Mouse (Mus musculus) liver, embryonic 15.5 days (tissue): ENCODE data around the gene Kdelc2. TPM values are rescaled to one million over a fixed set of nuclear protein-coding genes. Genes with fewer than 3 reads are reported as not detected.

Experiments used
- ATAC-seq: fragments of 200-750 bp; cut with Nextera tagmentation; 2 replicates; pipeline ENCODE4 v1.8.0; 2017; ENCODE audit warnings: moderate number of reproducible peaks, mild to moderate bottlenecking, moderate library complexity; ENCODE audit not compliant: insufficient read depth
- H3K27ac ChIP-seq: fragments of 300-500 bp; sonication (generic); replicated peaks from 2 replicates; pipeline ENCODE4 v1.5.1; 2015; ENCODE audit warnings: mild to moderate bottlenecking, inconsistent platforms
- H3K27me3 ChIP-seq: fragments of 300-500 bp; sonication (generic); 2 replicates; pipeline ENCODE4 v1.6.1; 2015; ENCODE audit warnings: mild to moderate bottlenecking, inconsistent platforms
- H3K36me3 ChIP-seq: fragments of 300-500 bp; sonication (generic); replicated peaks from 2 replicates; pipeline ENCODE4 v1.6.1; 2015; ENCODE audit warnings: moderate library complexity, mild to moderate bottlenecking, inconsistent platforms
- H3K4me1 ChIP-seq: fragments of 300-500 bp; sonication (generic); replicated peaks from 2 replicates; pipeline ENCODE4 v1.6.1; 2015; ENCODE audit warnings: inconsistent platforms
- H3K4me2 ChIP-seq: fragments of 300-500 bp; sonication (generic); 2 replicates; pipeline ENCODE4 v1.6.1; 2015; ENCODE audit warnings: moderate library complexity, mild to moderate bottlenecking, inconsistent platforms
- H3K4me3 ChIP-seq: fragments of 300-500 bp; sonication (generic); replicated peaks from 2 replicates; pipeline ENCODE4 v1.5.1; 2015; ENCODE audit warnings: mild to moderate bottlenecking, inconsistent platforms
- H3K9ac ChIP-seq: fragments of 300-500 bp; sonication (generic); 2 replicates; pipeline ENCODE4 v1.6.1; 2015; ENCODE audit warnings: moderate library complexity, mild to moderate bottlenecking, inconsistent platforms
- H3K9me3 ChIP-seq: fragments of 300-500 bp; sonication (generic); replicated peaks from 2 replicates; pipeline ENCODE4 v1.6.1; 2016; ENCODE audit warnings: inconsistent platforms
- WGBS: fragments of 180-500 bp; shearing (Covaris S2); methylation state at CpG from one replicate; pipeline ENCODE4 v1.1.7; 2015; ENCODE audit warnings: mixed read lengths; ENCODE audit not compliant: insufficient replicate concordance; 5-methylcytosine and 5-hydroxymethylcytosine counted together
- polyA plus RNA-seq: library from polyadenylated mRNA; unstranded; fragments of >200 nt; fragmentation: Nextera tagmentation; extraction: Ambion mirVana; gene quantifications from 2 replicates; pipeline ENCODE4 v1.2.1, GENCODE M21; 2015

Kdelc2 gene
- polyA plus RNA-seq, 1 experiment from 2014 or later = 5.1 TPM

DNA sequence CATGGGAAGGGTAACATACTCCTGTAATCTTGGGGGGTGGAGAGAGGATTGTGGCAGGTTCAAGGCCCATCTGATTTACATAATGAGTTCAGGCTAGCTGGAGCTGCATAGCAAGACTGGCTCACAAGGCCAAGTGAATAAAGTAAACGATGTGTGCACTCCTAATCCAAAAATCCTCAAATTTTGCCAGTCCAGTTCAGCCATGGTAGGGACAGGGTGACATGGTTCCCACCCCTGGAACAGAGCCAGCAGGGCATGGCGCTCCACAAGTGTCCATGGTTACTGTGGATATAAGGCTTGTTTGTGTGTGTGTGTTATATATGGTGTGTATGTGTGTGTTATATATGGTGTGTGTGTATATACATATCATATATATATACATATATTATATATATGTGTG is 33.5 kb upstream of the Kdelc2 start:
- no peak overlapping the region for H3K27ac ChIP-seq
- H3K4me1 ChIP-seq = no peaks in the 10 kb centered on the region; the same call in 1 of the 2 replicates
- H3K9ac ChIP-seq = no peak overlapping the region
- no peaks in the 10 kb centered on the region for H3K27me3 ChIP-seq
- H3K36me3 ChIP-seq = no peaks in the 10 kb centered on the region
- no peaks in the 10 kb centered on the region for H3K9me3 ChIP-seq
- 61% methylated on average over 2 of the region's 2 CpGs for WGBS
- ATAC-seq = no peak
- no peak overlapping the region for H3K4me2 ChIP-seq
- no peak overlapping the region for H3K4me3 ChIP-seq

DNA sequence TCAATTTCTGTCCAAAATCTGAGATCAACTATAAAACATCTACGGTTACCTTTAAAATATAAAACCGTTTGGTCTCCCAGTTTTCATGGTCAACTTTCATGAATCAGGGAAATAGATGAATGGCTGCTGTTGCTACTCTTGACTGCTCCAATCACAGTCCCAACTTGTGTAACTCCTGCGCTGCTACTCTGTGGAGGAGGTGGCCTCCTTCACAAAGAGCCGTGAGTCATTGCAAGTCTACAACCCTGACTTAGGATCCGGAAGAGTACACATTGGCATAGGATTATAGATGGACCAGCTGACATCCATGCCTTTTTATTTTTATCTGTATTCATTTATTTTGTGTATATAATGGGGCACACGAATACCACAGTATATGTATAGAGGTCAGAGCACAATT is 31.9 kb upstream of the Kdelc2 start:
- no peak overlapping the region for H3K27ac ChIP-seq
- H3K27me3 ChIP-seq = no peaks in the 10 kb centered on the region
- no peak for ATAC-seq
- H3K36me3 ChIP-seq = no peaks in the 10 kb centered on the region
- no peak overlapping the region for H3K4me3 ChIP-seq
- H3K4me2 ChIP-seq = no peak overlapping the region
- H3K4me1 ChIP-seq = no peaks in the 10 kb centered on the region; the same call in 1 of the 2 replicates
- 68% methylated on average over 6 of the region's 6 CpGs for WGBS
- H3K9ac ChIP-seq = no peak overlapping the region
- H3K9me3 ChIP-seq = no peaks in the 10 kb centered on the region

DNA sequence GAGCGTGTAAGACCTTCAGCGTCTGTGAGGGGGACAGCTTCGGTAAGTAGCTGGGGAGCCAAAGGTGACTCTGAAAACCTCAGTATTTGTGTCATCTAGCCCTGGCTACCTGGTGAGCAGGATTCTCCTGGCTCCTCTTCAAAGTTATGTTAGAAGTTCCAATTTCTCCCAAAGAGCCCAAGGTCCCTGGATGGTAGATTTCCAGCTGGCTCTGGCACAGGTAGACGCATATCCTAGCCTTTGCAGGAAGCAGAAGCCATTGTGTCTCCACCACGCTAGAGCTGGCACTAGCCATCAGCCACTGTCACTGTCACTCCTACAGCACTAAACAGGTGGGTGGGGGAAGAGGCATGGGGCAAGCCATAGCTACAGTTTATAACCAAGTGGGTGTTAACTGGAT is 30.7 kb upstream of the Kdelc2 start:
- Histone ChIP-seq H3K27me3 (no peaks in the 10 kb centered on the region), H3K4me3 (no peak overlapping the region), H3K36me3 (no peaks in the 10 kb centered on the region), H3K4me2 (no peak overlapping the region), H3K9ac (no peak overlapping the region), H3K9me3 (no peaks in the 10 kb centered on the region), H3K4me1 (no peaks in the 10 kb centered on the region; the same call in 1 of the 2 replicates), H3K27ac (no peak overlapping the region)
- ATAC-seq = no peak
- 67% methylated on average over 5 of the region's 5 CpGs for WGBS

- 0 out of 2 replicates have a peak overlapping the region, but pooled peaks have one; percentile 4 for H3K4me3 ChIP-seq
- H3K27ac ChIP-seq = peak overlapping the region; percentile 70
- peak; percentile 85 for ATAC-seq
- no peaks in the 10 kb centered on the region for H3K9me3 ChIP-seq
- WGBS = 29% methylated on average over 14 of the region's 14 CpGs
- no peaks in the 10 kb centered on the region for H3K36me3 ChIP-seq
- no peaks in the 10 kb centered on the region; the same call in 1 of the 2 replicates for H3K4me1 ChIP-seq
- no peak overlapping the region for H3K9ac ChIP-seq
- no peaks in the 10 kb centered on the region for H3K27me3 ChIP-seq
- peak overlapping the region; percentile 35 for H3K4me2 ChIP-seq
Observed at GRCm38 (mm10) chr9:53356219-53357155, 27.3 kb upstream of the Kdelc2 start.

GRCm38 (mm10) chr9:53371339-53371738 is 12.5 kb upstream of the Kdelc2 start:
- H3K27me3 ChIP-seq = no peaks in the 10 kb centered on the region
- no peak overlapping the region for H3K4me2 ChIP-seq
- no peaks in the 10 kb centered on the region for H3K36me3 ChIP-seq
- no peaks in the 10 kb centered on the region for H3K9me3 ChIP-seq
- H3K27ac ChIP-seq = no peak overlapping the region
- no peak overlapping the region for H3K4me3 ChIP-seq
- H3K4me1 ChIP-seq = no peaks in the 10 kb centered on the region; the same call in 1 of the 2 replicates
- 11% methylated on average over 3 of the region's 3 CpGs for WGBS
- no peak for ATAC-seq
- no peak overlapping the region for H3K9ac ChIP-seq

DNA sequence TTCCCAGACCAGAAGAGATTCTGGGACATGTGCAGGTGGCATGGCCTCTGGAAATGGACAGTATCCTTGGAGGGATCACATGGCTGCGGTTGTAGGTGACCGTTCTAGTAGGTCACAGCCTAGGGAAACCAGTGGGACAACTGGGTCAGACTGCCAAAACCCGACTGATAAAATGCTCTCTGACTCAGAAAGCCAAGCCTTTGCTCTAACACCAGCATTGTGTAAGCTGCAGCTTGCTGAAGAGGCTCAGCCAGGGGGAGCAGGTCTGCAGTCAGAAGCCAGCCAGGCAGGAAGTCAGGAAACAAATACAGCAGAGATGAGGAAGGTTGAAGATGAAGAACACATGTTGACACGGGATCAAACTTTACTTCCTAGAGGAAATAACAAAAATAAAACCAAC is 7.9 kb upstream of the Kdelc2 start:
- no peaks in the 10 kb centered on the region for H3K9me3 ChIP-seq
- H3K4me1 ChIP-seq = no peaks in the 10 kb centered on the region; the same call in 1 of the 2 replicates
- ATAC-seq = no peak
- WGBS = 55% methylated on average over 4 of the region's 4 CpGs
- no peak overlapping the region for H3K4me2 ChIP-seq
- H3K27ac ChIP-seq = no peak overlapping the region
- H3K4me3 ChIP-seq = no peak overlapping the region
- H3K36me3 ChIP-seq = no peaks in the 10 kb centered on the region
- no peaks in the 10 kb centered on the region for H3K27me3 ChIP-seq
- no peak overlapping the region for H3K9ac ChIP-seq

DNA sequence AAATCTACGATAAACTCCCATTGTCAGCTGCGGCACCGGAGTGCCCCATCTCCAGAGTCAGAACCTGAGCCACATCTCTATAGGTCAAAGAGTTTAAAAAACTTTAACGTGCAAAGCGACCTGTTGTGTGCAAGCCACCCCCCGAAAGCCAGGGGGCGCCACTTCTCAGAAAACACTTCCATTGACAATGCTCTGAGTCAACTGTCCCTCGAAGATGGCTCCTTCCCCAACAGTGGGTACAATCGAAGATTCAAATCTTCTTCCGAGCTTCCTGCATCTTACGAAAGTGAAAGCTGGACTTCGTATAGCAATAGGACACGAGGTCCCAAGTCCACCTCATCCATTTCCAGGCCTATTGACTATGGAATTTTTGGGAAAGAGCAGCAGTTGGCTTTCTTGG is 7.0 kb upstream of the Kdelc2 start:
- H3K9me3 ChIP-seq = no peaks in the 10 kb centered on the region
- no peak overlapping the region for H3K9ac ChIP-seq
- no peaks in the 10 kb centered on the region; the same call in 1 of the 2 replicates for H3K4me1 ChIP-seq
- H3K36me3 ChIP-seq = no peaks in the 10 kb centered on the region
- H3K4me2 ChIP-seq = no peak overlapping the region
- no peak for ATAC-seq
- no peak overlapping the region for H3K27ac ChIP-seq
- no peaks in the 10 kb centered on the region for H3K27me3 ChIP-seq
- WGBS = 72% methylated on average over 13 of the region's 13 CpGs
- H3K4me3 ChIP-seq = no peak overlapping the region

DNA sequence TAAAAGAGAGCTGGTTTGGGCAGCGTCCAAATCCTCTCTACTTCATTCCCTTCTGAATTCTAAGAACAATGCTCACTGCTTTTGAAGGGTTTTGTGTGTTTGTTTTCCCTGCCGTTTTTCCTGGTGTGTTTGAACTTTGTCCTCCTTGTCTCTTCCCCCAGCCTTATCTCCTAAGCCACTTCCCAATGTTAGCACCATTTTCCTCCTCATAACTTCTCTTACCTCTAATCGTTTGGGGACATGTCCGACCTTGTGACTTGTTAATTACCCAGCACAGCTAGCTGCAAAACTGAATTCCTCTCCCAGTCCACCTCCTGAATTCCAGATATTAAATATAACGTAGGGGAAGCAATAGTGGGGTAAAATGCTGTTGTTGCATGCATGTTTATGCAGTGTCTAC is 6.2 kb upstream of the Kdelc2 start:
- no peaks in the 10 kb centered on the region for H3K9me3 ChIP-seq
- peaks cover 2% of the 10 kb centered on the region; the same call in 1 of the 2 replicates for H3K27me3 ChIP-seq
- H3K4me3 ChIP-seq = no peak overlapping the region
- 32% methylated on average over 5 of the region's 5 CpGs for WGBS
- no peak for ATAC-seq
- H3K27ac ChIP-seq = no peak overlapping the region
- H3K4me1 ChIP-seq = no peaks in the 10 kb centered on the region; the same call in 1 of the 2 replicates
- no peak overlapping the region for H3K9ac ChIP-seq
- H3K36me3 ChIP-seq = no peaks in the 10 kb centered on the region
- no peak overlapping the region for H3K4me2 ChIP-seq

GRCm38 (mm10) chr9:53378171-53378570 is 5.7 kb upstream of the Kdelc2 start:
- WGBS = 55% methylated on average over 3 of the region's 3 CpGs
- no peak overlapping the region for H3K4me3 ChIP-seq
- no peaks in the 10 kb centered on the region for H3K36me3 ChIP-seq
- H3K27me3 ChIP-seq = peaks cover 8% of the 10 kb centered on the region
- no peak for ATAC-seq
- H3K4me2 ChIP-seq = no peak overlapping the region
- H3K9me3 ChIP-seq = no peaks in the 10 kb centered on the region
- H3K4me1 ChIP-seq = no peaks in the 10 kb centered on the region; the same call in 1 of the 2 replicates
- no peak overlapping the region for H3K9ac ChIP-seq
- H3K27ac ChIP-seq = no peak overlapping the region

DNA sequence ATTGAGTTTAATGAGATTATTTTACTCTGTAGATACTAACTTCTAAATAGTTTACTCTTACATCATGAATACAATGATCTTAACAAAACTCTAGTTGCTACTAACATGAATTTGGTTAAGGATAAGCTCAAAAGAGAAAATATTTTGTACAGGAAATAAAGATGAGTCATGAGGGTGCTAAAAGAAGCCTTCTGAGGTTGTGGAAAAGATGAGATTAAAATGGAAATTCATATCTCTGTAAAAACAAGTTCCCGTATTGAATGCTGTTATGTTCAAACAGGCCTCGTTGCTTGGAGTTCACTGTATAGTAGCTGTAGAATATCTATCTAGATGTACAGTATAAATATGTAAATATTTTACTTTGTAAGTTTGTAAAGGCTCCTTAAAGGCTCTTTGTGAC is 3.2 kb upstream of the Kdelc2 start:
- H3K9me3 ChIP-seq = no peaks in the 10 kb centered on the region
- no peak overlapping the region for H3K4me2 ChIP-seq
- no peak overlapping the region for H3K27ac ChIP-seq
- no peak overlapping the region for H3K4me3 ChIP-seq
- ATAC-seq = no peak
- no peak overlapping the region for H3K9ac ChIP-seq
- H3K4me1 ChIP-seq = peaks cover 5% of the 10 kb centered on the region
- no peaks in the 10 kb centered on the region for H3K36me3 ChIP-seq
- peaks cover 27% of the 10 kb centered on the region for H3K27me3 ChIP-seq
- 17% methylated on average over 2 of the region's 2 CpGs for WGBS

DNA sequence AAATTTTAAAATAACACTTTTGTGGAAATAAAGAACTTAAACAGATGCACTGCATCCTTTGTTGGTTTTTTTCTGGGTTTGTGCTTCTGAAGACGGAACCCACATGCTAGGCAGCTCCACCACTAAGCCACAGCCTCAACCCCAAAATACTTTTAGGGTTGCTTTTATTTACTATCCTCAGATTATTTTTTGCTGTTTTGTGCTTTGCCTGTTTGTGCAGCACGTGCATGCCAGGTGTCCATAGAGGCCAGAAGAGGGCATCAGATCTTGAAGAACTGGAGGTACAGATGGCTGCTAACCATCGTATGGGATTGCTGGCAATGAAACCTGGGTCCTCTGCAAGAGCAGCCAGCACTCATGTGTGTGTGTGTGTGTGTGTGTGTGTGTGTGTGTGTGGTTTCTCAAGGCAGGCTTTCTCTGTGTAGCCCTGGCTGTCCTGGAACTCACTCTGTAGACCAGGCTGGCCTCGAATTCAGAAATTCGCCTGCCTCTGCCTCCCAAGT is 2.7 kb upstream of the Kdelc2 start:
- Histone ChIP-seq H3K4me1 (peaks cover 5% of the 10 kb centered on the region), H3K9me3 (no peaks in the 10 kb centered on the region), H3K9ac (no peak overlapping the region), H3K36me3 (no peaks in the 10 kb centered on the region), H3K27ac (no peak overlapping the region), H3K4me3 (no peak overlapping the region), H3K27me3 (peaks cover 30% of the 10 kb centered on the region), H3K4me2 (no peak overlapping the region)
- 66% methylated on average over 5 of the region's 5 CpGs for WGBS
- no peak for ATAC-seq
